Mouse (Mus musculus): ENCODE measurements around the gene Gm11992.

DNA sequence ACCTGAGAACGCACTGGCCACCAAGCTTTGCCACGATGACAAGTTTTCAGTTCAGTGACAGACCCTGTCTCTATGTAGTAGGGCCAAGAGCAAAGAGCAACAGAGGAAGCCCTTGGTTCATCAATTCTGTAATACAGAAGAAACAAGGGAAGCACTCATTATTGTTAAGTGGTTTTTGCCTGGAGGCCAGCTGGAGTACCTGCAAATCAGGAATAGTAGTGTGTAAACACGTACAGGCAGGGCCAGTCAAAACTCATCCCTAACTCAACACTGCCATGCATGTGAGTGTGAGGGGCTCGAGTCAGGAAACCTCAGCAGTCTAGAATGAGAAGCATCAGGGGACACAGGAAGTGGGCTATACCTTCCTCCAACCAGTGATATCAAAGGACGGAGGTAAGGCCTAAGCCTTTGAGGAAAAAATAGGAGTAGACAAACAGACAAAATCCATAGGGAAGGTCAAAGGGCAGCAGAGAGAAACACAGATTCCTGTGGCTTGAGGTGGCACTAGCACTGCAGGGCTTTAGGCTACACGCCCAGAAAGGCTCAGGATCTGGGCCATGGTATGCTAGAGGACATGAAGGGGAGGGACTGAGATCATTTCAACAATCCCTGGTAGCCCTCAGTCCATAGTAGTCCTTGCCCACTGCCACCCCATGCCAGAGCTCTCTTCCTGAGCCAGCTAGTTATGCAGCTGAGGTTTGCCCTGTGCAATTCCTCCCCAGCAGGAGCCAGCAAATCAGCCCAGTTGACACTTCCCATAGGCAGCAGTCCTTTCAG is 29.7 kb upstream of the Gm11992 start:
- TF ChIP-seq CTCF (IDR thresholded peaks at IDR 0.05; ENCODE audit: low read depth): no peak
- no peak for TF ChIP-seq EP300 (IDR thresholded peaks at IDR 0.05; ENCODE audit: low read depth)
